Mouse (Mus musculus): ENCODE data around the gene Znhit1. TPM values are rescaled to one million over a fixed set of nuclear protein-coding genes. Genes with fewer than 3 reads are reported as not detected.
"Not testable (repeated sequence)": the region's sequence is repeated elsewhere in the genome, so short reads cannot be mapped to it uniquely, and the experiment has no call there.

Gene Znhit1
- total RNA-seq, 2 experiments from 2014 or later, result 77.1 to 83.3 TPM

- DNase-seq (ENCODE audit: low spot score in 2 of 2), result no peak
- Histone ChIP-seq H3K4me3 (no peak overlapping the region), H3K27ac (no peak overlapping the region)
- no peak for TF ChIP-seq CTCF (conservative IDR thresholded peaks at IDR 0.05)
Observed at GRCm38 (mm10) chr5:136940845-136941560, 46.8 kb downstream of the Znhit1 start.

GRCm38 (mm10) chr5:136940029-136940428 is 47.8 kb downstream of the Znhit1 start:
- not testable (repeated sequence) for DNase-seq (ENCODE audit: low spot score in 2 of 2); H3K4me3 ChIP-seq; H3K27ac ChIP-seq

GRCm38 (mm10) chr5:136939284-136939683 is 48.5 kb downstream of the Znhit1 start:
- no peak for DNase-seq (ENCODE audit: low spot score in 2 of 2)
- H3K27ac ChIP-seq, result no peak overlapping the region
- TF ChIP-seq CTCF (conservative IDR thresholded peaks at IDR 0.05), result peak; percentile 71
- no peak overlapping the region for H3K4me3 ChIP-seq

- no peak for TF ChIP-seq CTCF (conservative IDR thresholded peaks at IDR 0.05)
- no peak overlapping the region for H3K27ac ChIP-seq
- no peak overlapping the region for H3K4me3 ChIP-seq
- DNase-seq (ENCODE audit: low spot score in 2 of 2), result no peak
Observed at GRCm38 (mm10) chr5:136937621-136938020, 50.2 kb downstream of the Znhit1 start.

GRCm38 (mm10) chr5:136936750-136937149 is 51.1 kb downstream of the Znhit1 start:
- DNase-seq (ENCODE audit: low spot score in 2 of 2), result no peak
- TF ChIP-seq CTCF (conservative IDR thresholded peaks at IDR 0.05), result no peak
- no peak overlapping the region for H3K4me3 ChIP-seq
- no peak overlapping the region for H3K27ac ChIP-seq

GRCm38 (mm10) chr5:136935905-136936695 is 51.7 kb downstream of the Znhit1 start:
- no peak for DNase-seq (ENCODE audit: low spot score in 2 of 2)
- H3K27ac ChIP-seq, result no peak overlapping the region
- no peak overlapping the region for H3K4me3 ChIP-seq
- peak; percentile 73 for TF ChIP-seq CTCF (conservative IDR thresholded peaks at IDR 0.05)

- TF ChIP-seq CTCF (conservative IDR thresholded peaks at IDR 0.05), result no peak
- Histone ChIP-seq H3K27ac (no peak overlapping the region), H3K4me3 (no peak overlapping the region)
- DNase-seq (ENCODE audit: low spot score in 2 of 2), result no peak
Observed at GRCm38 (mm10) chr5:136933930-136934329, 53.9 kb downstream of the Znhit1 start.

GRCm38 (mm10) chr5:136932956-136933355 is 54.9 kb downstream of the Znhit1 start:
- no peak overlapping the region for H3K4me3 ChIP-seq
- no peak for TF ChIP-seq CTCF (conservative IDR thresholded peaks at IDR 0.05)
- DNase-seq (ENCODE audit: low spot score in 2 of 2), result no peak
- no peak overlapping the region for H3K27ac ChIP-seq

Small RNA genes within 50 kb of the gene (microRNA-seq; reads per million reads assigned to microRNA genes)
- gene Mir702, result 139 to 189 reads per million in 2 experiments

Other genes starting within 250 kb of the Znhit1 start
- gene Col26a1, start 104.8 kb downstream of the Znhit1 start, total RNA-seq (2021), result 1 to 10 TPM; 2.7 to 3.3 TPM
- 10 to 100 TPM; 81.0 to 87.2 TPM for gene Ift22, start 79.9 kb downstream of the Znhit1 start, total RNA-seq (2021)
- 100 to 1,000 TPM; 223 to 239 TPM for gene Fis1, start 34.7 kb downstream of the Znhit1 start, total RNA-seq (2021)
- gene Cldn15, start 21.4 kb downstream of the Znhit1 start, total RNA-seq (2021), result under 1 TPM in 1 of 2 experiments, not detected in 1; 0.18 TPM
- 10 to 100 TPM; 37.9 to 39.7 TPM for gene Plod3, start 1.0 kb downstream of the Znhit1 start, total RNA-seq (2021)
- gene Vgf, start 38.4 kb upstream of the Znhit1 start, total RNA-seq (2021), result 100 to 1,000 TPM; 180 to 212 TPM
- gene Ap1s1, start 58.1 kb upstream of the Znhit1 start, total RNA-seq (2021), result 100 to 1,000 TPM; 298 to 323 TPM
- gene Serpine1, start 84.2 kb upstream of the Znhit1 start, total RNA-seq (2021), result under 1 TPM; 0.38 to 0.52 TPM
- 1 to 10 TPM; 5.5 to 5.8 TPM for gene Trim56, start 128.2 kb upstream of the Znhit1 start, total RNA-seq (2021)
- gene Muc3, start 161.3 kb upstream of the Znhit1 start, total RNA-seq (2021), result not detected
- 1 to 10 TPM; 3.6 to 4.2 TPM for gene Muc3a, start 224.4 kb upstream of the Znhit1 start, total RNA-seq (2021)